Mouse (Mus musculus): ENCODE measurements around the gene Ifit1bl2.
"Not testable (repeated sequence)": the region's sequence is repeated elsewhere in the genome, so short reads cannot be mapped to it uniquely, and the experiment has no call there.

The Ifit1bl2 gene

GRCm38 (mm10) chr19:34610118-34610517 lies 30.4 kb downstream of the Ifit1bl2 start:
- DNase-seq (ENCODE audit: low spot score in 2 of 2), result not testable (repeated sequence)

GRCm38 (mm10) chr19:34607237-34608051 lies 33.1 kb downstream of the Ifit1bl2 start, which contains the start of gene Ifit3b:
Gene Ifit3b (plus strand): TSS chr19:34607970.
- DNase-seq (ENCODE audit: low spot score in 2 of 2), result not testable (repeated sequence)

- DNase-seq (ENCODE audit: low spot score in 2 of 2), result no peak
Observed at GRCm38 (mm10) chr19:34605472-34605871, 35.1 kb downstream of the Ifit1bl2 start.

GRCm38 (mm10) chr19:34601888-34602287 lies 38.7 kb downstream of the Ifit1bl2 start, which contains the start of gene Ifit1bl1:
Gene Ifit1bl1 (minus strand): TSS chr19:34601956.
- DNase-seq (ENCODE audit: low spot score in 2 of 2), result not testable (repeated sequence)

GRCm38 (mm10) chr19:34599250-34599649 lies 41.3 kb downstream of the Ifit1bl2 start:
- not testable (repeated sequence) for DNase-seq (ENCODE audit: low spot score in 2 of 2)

GRCm38 (mm10) chr19:34598341-34598740 lies 42.2 kb downstream of the Ifit1bl2 start:
- DNase-seq (ENCODE audit: low spot score in 2 of 2), result no peak

- no peak for DNase-seq (ENCODE audit: low spot score in 2 of 2)
Observed at GRCm38 (mm10) chr19:34596811-34597210, 43.7 kb downstream of the Ifit1bl2 start.

GRCm38 (mm10) chr19:34594523-34594922 lies 46.0 kb downstream of the Ifit1bl2 start:
- not testable (repeated sequence) for DNase-seq (ENCODE audit: low spot score in 2 of 2)

GRCm38 (mm10) chr19:34593456-34593855 lies 47.1 kb downstream of the Ifit1bl2 start:
- DNase-seq (ENCODE audit: low spot score in 2 of 2), result no peak

- no peak for DNase-seq (ENCODE audit: low spot score in 2 of 2)
Observed at GRCm38 (mm10) chr19:34588959-34589358, 51.6 kb downstream of the Ifit1bl2 start.

- DNase-seq (ENCODE audit: low spot score in 2 of 2), result not testable (repeated sequence)
Observed at GRCm38 (mm10) chr19:34587898-34588692, 52.4 kb downstream of the Ifit1bl2 start.

- not testable (repeated sequence) for DNase-seq (ENCODE audit: low spot score in 2 of 2)
Observed at GRCm38 (mm10) chr19:34585740-34586458, 54.6 kb downstream of the Ifit1bl2 start.

- DNase-seq (ENCODE audit: low spot score in 2 of 2), result not testable (repeated sequence)
Observed at GRCm38 (mm10) chr19:34583126-34583766, 57.3 kb downstream of the Ifit1bl2 start, which contains the start of gene Ifit3. Gene Ifit3 (plus strand): TSS chr19:34583531.

GRCm38 (mm10) chr19:34582696-34583095 lies 57.8 kb downstream of the Ifit1bl2 start:
- DNase-seq (ENCODE audit: low spot score in 2 of 2), result not testable (repeated sequence)

- no peak for DNase-seq (ENCODE audit: low spot score in 2 of 2)
Observed at GRCm38 (mm10) chr19:34577121-34577520, 63.4 kb downstream of the Ifit1bl2 start.

GRCm38 (mm10) chr19:34573650-34574049 lies 66.9 kb downstream of the Ifit1bl2 start:
- no peak for DNase-seq (ENCODE audit: low spot score in 2 of 2)

GRCm38 (mm10) chr19:34571080-34571479 lies 69.5 kb downstream of the Ifit1bl2 start:
- no peak for DNase-seq (ENCODE audit: low spot score in 2 of 2)

GRCm38 (mm10) chr19:34569896-34570476 lies 70.6 kb downstream of the Ifit1bl2 start:
- no peak for DNase-seq (ENCODE audit: low spot score in 2 of 2)

- no peak for DNase-seq (ENCODE audit: low spot score in 2 of 2)
Observed at GRCm38 (mm10) chr19:34568988-34569895, 71.3 kb downstream of the Ifit1bl2 start.
